Mouse (Mus musculus): Measurements from ENCODE around the gene Abca7.
"Not testable (repeated sequence)": the region's sequence is repeated elsewhere in the genome, so short reads cannot be mapped to it uniquely, and the experiment has no call there.

Abca7 gene

DNA sequence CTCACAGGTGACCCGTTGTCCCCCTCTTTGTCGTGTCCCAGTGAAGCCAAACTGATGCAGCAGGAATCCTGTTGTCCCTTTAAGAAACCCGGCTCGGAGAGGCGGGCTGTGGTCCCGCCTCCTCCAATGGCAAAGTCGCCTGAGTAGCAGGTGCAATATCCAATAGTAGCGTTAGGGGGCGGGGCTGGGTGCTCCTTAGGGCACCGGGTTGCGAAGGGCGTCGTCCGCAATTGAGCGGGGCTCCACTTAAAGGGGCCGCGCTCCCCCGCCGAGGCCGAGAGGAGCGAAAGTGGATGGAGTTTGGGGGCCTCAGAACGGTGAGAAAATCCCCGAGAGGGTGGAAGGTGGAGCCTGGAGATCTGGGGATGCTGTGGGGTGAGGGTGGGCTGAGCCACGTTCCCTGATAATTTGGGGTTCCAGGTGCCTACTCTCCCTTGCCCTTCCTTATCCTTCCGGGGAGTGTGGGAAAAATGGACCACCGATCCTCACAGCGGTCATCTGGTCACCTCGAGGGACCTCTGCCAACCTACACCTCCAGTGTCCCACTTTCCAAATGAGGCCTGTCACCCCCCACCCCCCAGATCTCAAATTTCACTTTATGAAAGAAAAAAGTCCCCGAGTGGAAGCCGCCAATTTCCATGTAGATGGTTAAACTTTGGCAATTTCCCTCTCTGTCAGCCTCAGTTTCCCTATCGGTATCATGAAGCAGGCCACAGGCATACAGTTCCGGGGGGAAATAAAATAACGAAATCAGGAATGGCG, at the start of gene Abca7:
Gene Abca7 (plus strand): TSS at position 223 of the 762 bp plus-strand sequence.
- peak; percentile 90 to 91 for DNase-seq (ENCODE audit: low spot score in 2 of 2)

DNA sequence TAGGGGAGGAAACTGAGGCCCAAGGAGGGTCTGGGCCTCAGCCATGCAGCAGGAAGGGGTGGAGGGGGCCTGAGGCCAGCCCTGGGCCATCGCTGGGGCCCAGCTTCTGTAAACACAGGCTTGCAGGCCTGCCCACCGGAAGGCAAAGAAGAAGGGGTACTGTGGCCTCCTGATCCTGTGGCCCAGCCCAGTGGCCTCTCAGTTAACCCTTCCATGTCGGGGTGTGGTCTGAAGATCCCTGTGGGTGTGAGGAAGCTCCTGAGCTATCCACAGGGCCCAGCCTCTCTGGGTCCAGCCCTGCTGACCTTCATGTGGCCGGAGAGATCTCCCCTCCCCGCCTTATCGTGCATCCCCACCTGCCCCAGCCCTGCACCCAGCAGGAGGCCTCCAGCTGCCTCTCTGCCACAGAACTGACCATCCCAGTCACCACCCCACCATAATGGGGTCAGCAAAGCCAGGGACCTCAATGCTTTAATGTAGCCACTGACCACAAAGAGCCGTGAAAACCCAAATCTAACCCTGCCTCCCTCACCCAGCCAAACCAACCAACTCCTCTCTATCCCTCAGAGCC, 49.5 kb upstream of the Abca7 start:
- DNase-seq (ENCODE audit: low spot score in 2 of 2) = no peak

DNA sequence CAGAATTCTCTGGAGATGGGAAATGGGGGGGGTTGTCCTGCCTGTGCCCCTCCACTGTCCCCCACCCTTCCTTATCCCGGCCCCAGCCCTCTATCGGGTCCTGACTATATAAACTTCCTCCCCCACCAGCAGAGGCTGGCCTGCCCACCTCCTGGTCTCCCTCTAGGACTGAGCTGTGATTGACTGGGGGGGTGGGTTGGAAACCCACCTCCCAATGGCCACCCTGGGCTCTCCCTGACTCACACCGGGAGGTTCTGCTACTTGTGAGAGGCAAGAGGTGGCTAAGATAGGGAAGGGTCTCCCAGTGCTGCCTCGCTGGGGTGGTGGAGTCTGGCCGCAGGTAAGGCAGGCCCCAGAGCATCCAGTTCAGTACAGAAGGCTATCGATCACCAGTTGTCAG, 48.8 kb upstream of the Abca7 start:
- no peak for DNase-seq (ENCODE audit: low spot score in 2 of 2)

DNA sequence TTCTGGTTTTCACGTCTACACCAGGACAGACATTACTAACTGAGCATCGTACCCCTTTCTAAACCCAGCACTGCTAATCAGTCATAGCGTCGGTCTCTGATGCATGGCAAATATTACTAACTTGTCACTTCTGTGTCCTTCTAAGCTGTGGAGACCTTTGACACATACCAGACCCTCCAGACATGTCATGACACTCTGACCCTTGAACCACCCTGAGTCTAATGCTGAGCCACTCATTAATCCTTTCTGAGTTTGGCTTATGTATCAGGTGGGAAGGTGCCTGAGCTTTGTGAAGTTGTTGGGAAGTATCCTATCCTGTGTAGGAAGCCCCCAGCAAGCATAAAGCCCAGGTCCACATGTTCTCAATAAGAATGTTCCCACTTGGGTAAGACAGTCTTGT, 46.4 kb upstream of the Abca7 start:
- DNase-seq (ENCODE audit: low spot score in 2 of 2) = no peak

DNA sequence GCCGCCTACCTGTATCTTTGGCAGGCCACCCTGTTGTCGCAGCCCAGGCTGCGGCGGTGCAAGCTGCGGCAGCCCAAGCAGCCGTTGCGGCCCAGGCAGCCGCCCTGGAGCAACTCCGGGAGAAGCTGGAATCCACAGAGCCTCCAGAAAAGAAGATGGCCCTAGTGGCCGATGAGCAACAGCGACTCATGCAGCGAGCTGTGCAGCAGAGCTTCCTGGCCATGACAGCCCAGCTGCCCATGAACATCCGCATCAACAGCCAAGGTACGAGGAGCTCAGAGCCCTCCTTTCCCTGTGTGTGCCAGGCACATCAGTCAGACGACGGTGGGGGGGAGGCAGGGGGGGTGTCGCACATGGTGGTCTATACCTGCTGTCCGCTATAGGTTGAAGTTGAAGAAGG, 45.6 kb upstream of the Abca7 start:
- DNase-seq (ENCODE audit: low spot score in 2 of 2) = no peak

DNA sequence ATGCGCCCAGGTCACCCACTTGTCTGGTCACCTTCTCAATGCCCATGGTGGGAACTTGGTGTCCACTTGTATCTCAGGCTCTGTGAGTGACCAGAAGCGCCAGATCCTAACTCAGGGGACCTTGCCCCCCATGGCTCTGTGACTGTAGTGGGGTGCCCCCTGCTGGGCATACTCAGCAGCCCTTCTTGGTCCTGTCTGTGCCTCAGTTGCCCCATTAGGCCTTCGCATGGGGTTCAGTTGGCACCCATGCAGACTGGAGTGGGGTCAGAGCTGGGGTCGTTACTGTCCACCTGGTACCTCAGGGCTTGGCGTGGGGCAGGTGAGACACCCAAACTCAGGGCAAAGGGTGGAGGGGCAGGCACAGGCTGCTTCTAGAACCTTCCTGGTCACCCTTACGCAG, 42.3 kb upstream of the Abca7 start:
- DNase-seq (ENCODE audit: low spot score in 2 of 2) = no peak

DNA sequence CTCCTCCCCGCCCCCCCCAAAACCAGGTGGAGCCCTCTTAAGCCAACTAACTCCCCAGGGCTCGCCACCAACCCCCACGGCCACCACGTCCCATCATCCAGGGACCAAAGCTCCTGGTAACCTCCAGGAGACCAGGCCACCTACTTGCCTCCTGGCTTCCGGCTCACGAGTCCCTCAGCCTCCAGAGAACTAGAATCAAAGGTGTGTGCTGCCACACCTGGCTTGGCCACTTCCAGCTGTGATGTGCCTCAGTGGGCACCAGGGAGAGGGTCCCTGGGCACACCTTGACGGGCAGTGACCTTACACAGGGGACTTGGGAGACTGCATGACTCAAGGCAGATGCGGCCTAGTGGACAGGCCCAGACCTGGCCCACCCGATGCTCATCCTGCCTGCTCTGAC, 40.6 kb upstream of the Abca7 start:
- DNase-seq (ENCODE audit: low spot score in 2 of 2) = no peak

DNA sequence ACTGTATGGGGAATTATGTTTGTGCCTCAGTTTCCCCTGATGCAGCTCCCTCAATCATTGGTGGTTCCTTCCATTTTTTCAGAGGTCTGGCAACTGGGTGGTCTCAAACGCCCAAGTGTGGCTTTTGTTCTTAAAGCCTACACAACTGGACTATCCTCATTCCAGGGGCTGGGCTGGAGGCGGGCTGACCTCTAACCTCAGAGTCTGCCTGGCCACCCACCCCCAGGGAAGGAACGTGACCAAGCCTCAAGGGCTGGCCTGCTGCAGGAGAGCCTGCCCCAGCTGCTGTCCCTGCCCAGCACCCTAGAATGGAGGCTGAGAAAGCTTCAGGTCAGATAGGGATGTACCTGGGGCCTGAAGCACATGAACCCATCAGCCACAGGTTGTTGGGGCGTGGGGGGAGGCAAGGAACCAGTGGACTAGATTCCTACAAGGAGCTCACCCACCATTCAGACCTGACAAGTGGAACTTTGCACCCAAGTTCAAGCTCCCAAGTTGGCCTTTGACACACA, 39.6 kb upstream of the Abca7 start:
- DNase-seq (ENCODE audit: low spot score in 2 of 2) = no peak

DNA sequence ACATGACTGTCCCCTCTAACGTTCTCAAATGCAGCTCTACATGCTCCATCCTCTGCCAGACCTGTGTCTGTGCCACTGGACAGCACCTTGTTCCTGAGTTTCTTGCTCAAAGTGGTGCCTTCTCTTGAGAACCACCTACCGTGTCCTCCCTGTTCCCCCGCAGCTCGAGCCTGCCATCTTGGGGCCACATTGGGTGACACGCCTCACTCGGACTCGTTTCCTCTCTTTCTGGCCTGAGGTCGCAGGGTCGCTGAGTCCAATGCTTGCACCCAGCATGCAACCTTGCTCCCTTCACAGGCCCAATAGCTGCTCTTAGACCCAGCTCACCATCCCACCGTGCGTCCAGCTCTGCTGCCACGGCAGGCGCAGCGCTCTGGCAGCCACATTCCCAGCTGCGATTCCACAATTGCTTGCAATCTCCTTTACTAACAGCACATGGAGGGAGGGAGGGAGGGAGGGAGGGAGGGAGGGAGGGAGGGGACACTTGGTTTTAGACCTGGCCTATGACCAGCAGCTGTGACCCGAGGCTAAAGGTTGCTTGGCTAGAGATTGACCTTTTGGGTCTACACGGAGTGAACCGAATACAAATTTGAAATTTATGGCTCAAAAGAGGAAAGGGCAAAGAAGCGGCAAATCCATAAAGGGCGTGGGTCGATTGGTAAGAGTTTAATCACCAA, 38.0 kb upstream of the Abca7 start:
- DNase-seq (ENCODE audit: low spot score in 2 of 2) = peak in 1 of 2 experiments; percentile 52

DNA sequence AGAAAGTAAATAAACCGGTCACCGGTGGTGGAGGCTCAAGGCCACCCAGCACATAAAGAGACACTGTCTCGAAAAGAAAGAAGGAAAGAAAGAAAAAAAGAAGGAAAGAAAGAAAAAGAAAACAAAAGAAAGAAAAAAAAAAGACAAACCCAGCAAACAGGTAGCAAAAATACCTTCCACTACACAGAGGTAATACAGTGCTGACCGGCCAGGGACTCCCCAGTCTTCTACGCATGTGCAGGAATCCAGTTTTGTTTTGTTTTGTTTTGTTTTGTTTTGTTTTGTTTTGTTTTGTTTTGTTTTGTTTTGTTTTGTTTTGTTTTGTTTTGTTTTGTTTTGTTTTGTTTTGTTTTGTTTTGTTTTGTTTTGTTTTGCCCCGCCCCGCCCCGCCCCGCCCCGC, 36.9 kb upstream of the Abca7 start:
- not testable (repeated sequence) for DNase-seq (ENCODE audit: low spot score in 2 of 2)

DNA sequence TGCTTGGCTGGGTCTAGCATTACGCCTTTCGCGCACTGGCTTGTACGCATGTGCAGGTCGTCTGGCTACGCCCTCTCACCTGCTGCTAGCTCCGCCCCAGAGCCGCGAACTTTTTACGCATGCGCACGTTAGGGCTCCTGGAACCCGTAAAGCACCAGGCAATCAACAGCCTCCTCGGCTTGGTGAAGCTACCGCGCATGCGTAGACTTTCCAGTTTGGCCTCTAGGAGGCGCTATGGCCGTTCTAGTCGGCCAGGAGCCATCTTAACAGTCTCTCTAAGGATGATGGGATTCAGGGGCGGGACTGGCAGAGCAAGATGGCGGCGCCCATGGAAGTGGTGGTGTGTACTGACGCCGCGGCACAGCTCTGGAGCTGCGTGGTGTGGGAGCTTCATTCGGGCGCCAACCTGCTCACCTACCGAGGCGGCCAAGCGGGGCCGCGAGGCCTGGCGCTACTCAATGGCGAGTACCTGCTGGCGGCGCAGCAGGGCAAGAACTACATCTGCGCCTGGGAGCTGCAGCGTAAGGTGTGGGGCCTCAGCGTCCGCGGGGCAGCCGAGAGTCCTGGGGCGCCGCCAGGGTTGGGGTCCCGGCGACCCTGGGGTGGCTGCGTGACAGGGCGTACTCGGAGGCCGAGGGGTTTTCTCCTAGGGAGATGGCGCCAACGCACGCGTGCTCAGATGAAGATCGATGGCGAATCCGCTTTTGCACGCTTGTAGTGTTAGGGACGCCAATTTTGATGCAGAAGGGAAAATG, 36.3 kb upstream of the Abca7 start, which contains the start of gene Wdr18:
Gene Wdr18 (plus strand): TSS at position 306 of the 755 bp plus-strand sequence.
- DNase-seq (ENCODE audit: low spot score in 2 of 2) = peak; percentile 99 to 100

DNA sequence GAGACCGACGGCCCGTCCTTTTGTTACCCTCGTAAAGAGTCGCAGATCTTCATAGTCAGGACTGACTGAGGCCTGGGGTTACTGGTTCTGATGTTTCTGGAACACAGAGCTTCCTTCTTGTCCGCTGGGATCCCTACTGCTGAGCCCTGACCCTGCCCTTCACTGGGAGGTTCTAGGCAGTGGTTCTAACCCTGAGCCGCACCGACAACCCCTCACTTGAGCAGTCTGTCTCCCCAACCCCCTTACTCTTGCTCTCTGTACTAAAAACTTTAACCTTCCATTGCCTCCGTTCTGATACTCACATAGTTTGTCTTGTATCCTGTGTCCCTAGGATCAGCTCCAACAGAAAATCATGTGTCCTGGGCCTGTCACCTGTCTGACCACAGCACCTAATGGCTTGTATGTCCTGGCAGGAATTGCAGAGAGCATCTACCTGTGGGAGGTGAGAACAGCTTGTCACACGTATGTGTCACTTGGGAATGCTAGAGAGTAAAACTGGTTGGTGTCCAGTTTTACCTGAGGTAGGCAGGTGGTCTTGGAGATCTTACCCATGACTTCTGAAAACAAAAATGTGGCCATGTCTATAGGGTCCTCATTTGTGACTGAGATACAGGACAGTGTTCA, 35.5 kb upstream of the Abca7 start:
- no peak for DNase-seq (ENCODE audit: low spot score in 2 of 2)

DNA sequence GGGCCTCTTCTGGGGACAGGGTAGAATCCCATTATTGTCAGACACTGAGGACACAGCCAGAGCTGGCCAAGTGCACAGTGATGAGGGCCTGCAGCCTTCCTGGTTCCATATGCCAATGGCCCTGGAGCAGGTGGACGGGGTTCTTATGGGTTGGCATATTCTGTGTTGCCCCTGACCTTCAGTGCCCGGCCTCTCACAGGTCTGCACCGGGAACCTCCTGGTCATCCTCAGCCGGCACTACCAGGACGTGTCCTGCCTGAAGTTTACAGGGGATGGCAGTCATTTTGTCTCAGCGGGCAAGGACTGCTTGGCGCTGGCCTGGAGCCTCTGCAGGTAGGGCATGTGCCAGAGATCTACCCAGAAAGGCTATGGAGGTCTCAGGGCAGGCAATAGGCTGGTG, 31.6 kb upstream of the Abca7 start:
- DNase-seq (ENCODE audit: low spot score in 2 of 2) = no peak

DNA sequence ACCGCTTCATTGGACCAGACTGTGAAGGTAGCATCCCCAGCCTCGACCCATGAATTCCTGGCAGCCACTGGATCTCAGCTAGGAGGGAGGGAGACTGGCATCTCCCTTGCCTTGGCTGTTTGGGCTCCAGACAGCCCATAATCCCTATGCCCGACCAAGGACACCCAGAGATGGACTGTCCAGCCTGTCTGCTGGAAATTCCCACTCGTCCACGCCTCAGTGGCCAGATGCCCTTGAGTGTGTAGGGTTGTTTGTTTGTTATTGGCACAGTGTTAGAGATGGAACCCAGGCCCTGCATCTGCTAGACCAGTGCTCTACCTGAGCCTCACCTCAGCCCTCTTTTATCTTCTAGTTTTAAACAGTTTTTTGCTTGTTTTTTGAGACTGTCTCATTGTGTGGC, 31.0 kb upstream of the Abca7 start:
- no peak for DNase-seq (ENCODE audit: low spot score in 2 of 2)

DNA sequence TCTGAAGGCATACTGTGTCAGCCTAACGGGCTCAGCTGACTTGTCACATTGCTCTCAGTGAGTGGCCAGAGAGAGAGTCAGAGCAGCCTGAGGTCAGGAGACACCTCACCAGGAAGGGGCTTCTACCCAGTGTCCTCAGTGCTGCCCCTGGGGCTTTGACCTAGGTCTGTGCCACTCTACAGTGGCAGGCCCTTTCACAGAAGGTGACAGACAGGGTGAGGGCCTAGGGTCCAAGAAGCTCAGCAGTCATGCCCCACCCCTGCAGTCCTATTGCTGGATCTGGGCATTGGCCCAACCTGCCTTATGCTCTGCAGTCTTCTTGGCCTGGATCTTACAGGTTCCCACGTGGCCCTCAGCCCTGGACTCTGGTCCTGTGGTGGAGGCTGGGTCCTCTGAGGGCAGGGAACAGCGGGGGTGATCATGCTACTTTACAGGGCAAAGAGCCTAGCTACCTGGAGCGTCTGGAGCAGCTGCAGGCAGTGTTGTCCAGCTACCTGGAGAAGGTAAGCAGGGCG, 29.4 kb upstream of the Abca7 start:
- DNase-seq (ENCODE audit: low spot score in 2 of 2) = no peak

DNA sequence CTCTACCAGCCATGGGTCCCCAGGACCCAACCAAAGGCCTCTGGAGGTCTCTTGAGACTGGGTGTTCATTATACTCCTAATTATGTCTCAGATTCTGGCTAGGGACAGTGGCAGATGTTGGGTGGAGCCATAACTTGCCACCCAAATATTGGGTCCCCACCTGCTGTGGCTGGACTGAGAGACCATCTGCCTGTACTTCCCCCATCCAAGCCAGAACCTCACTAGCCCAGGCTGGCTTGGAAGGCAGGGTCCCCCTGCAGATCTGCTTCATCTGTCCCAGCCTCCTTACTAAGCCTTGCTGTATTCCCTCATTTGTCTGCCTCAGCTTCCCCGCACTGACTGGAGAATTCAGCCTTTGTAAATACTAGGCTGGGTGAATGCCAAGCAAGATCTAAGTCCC, 28.1 kb upstream of the Abca7 start:
- DNase-seq (ENCODE audit: low spot score in 2 of 2) = no peak

DNA sequence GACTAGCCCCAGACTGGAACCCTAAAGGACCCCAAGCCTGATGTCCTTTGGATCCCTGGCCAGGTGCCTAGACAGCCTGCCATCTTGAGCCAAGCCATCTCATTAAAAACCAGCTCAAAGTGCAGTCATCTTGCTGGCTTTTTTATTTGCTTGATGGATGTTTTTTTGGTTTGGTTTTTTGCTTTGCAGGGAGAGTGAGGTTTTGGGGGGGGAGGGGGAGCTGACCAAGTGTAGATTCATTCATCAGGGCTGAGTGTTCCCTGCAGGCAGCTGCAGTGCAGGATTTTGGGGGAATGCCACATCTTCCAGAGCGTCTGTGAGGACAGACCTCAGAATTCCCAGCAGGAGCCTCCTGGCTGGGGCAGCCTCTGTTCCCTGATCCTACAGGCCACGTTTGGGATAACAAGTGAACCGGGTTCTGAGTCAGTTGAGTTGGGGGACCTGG, 27.1 kb upstream of the Abca7 start:
- no peak for DNase-seq (ENCODE audit: low spot score in 2 of 2)

DNA sequence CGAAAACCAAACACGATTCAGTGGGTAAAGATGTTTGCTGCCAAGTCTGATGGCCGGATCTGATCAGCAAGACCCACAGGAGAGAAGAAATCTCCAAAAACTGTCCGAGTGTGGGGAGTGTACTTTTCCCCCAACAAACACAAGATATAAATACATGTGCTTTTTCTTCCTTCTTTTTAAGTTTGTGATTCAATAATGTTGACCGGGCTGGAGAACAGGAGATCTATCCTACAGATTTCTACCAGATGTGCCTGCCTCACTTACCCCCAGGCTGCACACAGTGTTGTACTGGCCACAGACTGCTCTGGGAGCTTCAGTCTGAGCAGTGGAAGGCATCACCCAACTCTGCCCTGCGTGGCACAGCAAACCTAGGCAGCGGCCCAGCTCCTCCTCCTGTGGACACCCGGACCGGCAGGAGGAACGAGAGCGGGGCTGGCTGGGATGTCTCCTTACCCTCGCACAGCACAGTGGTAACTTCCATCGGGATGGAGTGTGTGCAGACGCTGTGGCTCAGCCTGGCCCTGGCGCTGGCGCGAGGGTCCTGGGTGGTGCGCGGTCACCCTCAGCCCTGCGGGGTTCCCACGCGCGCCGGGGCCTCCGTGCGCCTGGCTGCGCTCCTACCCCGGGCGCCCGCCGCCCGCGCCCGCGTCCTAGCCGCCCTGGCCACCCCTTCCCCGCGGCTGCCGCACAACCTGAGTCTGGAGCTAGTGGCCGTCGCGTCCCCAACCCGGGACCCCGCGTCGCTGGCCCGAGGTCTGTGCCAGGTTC, 25.7 kb upstream of the Abca7 start, which contains the start of gene Grin3b:
Gene Grin3b (plus strand): TSS at position 301 of the 768 bp plus-strand sequence.
- no peak for DNase-seq (ENCODE audit: low spot score in 2 of 2)

DNA sequence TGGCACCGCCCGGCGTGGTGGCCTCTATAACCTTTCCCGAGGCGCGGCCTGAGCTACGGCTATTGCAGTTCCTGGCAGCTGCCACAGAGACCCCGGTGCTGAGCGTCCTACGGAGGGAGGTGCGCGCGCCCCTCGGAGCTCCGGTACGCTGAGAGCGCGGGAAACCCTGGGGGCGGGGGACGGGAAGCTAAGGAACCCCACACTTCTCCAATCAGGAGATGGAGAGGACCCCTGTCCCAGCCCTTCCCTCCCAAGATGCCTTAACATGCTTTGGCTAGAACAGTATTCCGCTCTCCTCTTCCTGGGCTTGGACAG, 25.2 kb upstream of the Abca7 start:
- no peak for DNase-seq (ENCODE audit: low spot score in 2 of 2)

DNA sequence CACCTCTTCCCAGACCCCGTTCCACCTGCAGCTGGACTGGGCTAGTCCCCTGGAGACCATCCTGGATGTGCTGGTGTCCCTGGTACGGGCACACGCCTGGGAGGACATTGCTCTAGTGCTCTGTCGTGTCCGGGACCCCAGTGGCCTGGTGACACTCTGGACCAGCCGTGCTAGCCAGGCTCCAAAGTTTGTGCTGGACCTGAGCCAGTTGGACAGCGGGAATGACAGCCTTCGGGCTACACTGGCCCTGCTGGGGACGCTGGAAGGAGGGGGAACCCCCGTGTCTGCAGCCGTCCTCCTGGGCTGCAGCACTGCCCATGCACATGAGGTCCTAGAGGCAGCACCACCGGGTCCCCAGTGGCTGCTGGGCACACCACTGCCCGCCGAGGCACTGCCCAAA, 23.5 kb upstream of the Abca7 start:
- DNase-seq (ENCODE audit: low spot score in 2 of 2) = no peak

DNA sequence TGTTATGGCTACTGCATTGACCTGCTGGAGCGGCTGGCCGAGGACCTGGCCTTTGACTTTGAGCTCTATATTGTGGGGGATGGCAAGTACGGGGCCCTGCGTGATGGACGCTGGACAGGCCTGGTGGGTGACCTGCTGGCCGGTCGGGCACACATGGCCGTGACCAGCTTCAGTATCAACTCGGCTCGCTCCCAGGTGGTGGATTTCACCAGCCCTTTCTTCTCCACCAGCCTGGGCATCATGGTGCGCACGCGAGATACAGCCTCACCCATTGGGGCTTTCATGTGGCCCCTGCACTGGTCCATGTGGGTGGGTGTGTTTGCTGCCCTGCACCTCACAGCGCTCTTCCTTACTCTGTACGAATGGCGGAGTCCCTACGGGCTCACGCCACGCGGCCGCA, 22.2 kb upstream of the Abca7 start:
- no peak for DNase-seq (ENCODE audit: low spot score in 2 of 2)

All from right cerebral cortex, postnatal 36 days (tissue).